ENCODE assay signal across 8 mouse cellular contexts in genomic region chr11:94990749-94991577, GRCm38 (mm10). TPM values are rescaled to one million over a fixed set of nuclear protein-coding genes. Genes with fewer than 3 reads are reported as not detected.
DNase-seq lines count a peak whose midpoint lies in the region; ATAC-seq and TF ChIP-seq lines count a peak whose summit lies in the region.

Gene Ppp1r9b, plus strand, starts transcription at chr11:94991035.

- H3K27ac ChIP-seq in embryonic facial prominence, embryonic 14.5 days (replicated peaks; ENCODE audit: low read depth, low read length), result peak within 1 kb of the TSS; percentile 94
- peak within 1 kb of the TSS; percentile 97 for H3K27ac ChIP-seq in heart, adult 2 months
- peak within 1 kb of the TSS; percentile 94 for H3K27ac ChIP-seq in limb, embryonic 15.5 days
- H3K27ac ChIP-seq in midbrain, postnatal 0 days (ENCODE audit: low read depth, low read length), result peak within 1 kb of the TSS; percentile 93

- peak within 1 kb of the TSS; percentile 92 for H3K9ac ChIP-seq in embryonic facial prominence, embryonic 14.5 days (ENCODE audit: low read depth, low read length)
- peak within 1 kb of the TSS; percentile 88 for H3K9ac ChIP-seq in heart, adult 2 months (ENCODE audit: low read depth, low read length)
- H3K9ac ChIP-seq in limb, embryonic 15.5 days, result peak within 1 kb of the TSS; percentile 82
- peak within 1 kb of the TSS; percentile 91 for H3K9ac ChIP-seq in midbrain, postnatal 0 days (replicated peaks; ENCODE audit: low read length, poor library complexity, severe bottlenecking)

- peak within 1 kb of the TSS; percentile 91 for H3K4me3 ChIP-seq in embryonic facial prominence, embryonic 14.5 days (ENCODE audit: low read depth, low read length)
- peak within 1 kb of the TSS; percentile 96 for H3K4me3 ChIP-seq in heart, adult 2 months
- peak within 1 kb of the TSS; percentile 84 for H3K4me3 ChIP-seq in limb, embryonic 15.5 days
- H3K4me3 ChIP-seq in midbrain, postnatal 0 days (ENCODE audit: low read depth, low read length), result peak within 1 kb of the TSS; percentile 94

- intact Hi-C loops in heart, adult 2 months (cut with DNase I), result no loop called here

- H3K4me1 ChIP-seq in embryonic facial prominence, embryonic 14.5 days (ENCODE audit: control insufficient read depth, insufficient read depth, low read length), result peaks cover 55% of the 10 kb centered on the region
- H3K4me1 ChIP-seq in heart, adult 2 months (ENCODE audit: control insufficient read depth, insufficient read depth, low read length), result peaks cover 24% of the 10 kb centered on the region
- H3K4me1 ChIP-seq in limb, embryonic 15.5 days, result peaks cover 77% of the 10 kb centered on the region
- H3K4me1 ChIP-seq in midbrain, postnatal 0 days (ENCODE audit: insufficient read depth, low read length), result peaks cover 42% of the 10 kb centered on the region

- DNase-seq in A20 (ENCODE audit: low read depth, low spot score), result peak; percentile 94
- peak; percentile 81 to 89 for DNase-seq in adrenal gland, postnatal 4 days (ENCODE audit: low spot score in 2 of 2)
- DNase-seq in embryonic facial prominence, embryonic 14.5 days (ENCODE audit: low spot score), result peak; percentile 94
- DNase-seq in heart, adult 2 months, result peak; percentile 96
- DNase-seq in kidney, adult 8-10 months, result peak; percentile 91 to 92
- peak; percentile 94 for DNase-seq in midbrain, postnatal 0 days (ENCODE audit: low spot score)
- peak; percentile 93 to 95 for DNase-seq in spleen, postnatal 10 days (ENCODE audit: low spot score in 2 of 2)

- TF ChIP-seq CTCF in heart, adult 2 months (IDR thresholded peaks at IDR 0.05), result peak; percentile 81
- peak; percentile 72 for TF ChIP-seq CTCF in midbrain, postnatal 0 days (IDR thresholded peaks at IDR 0.05)

- TF ChIP-seq EP300 in heart, adult 2 months (IDR thresholded peaks at IDR 0.05; ENCODE audit: insufficient read depth, low read depth, low read length), result no peak; the same call in 1 of the 2 replicates

- H3K79me2 ChIP-seq in heart, adult 2 months (replicated peaks; ENCODE audit: control insufficient read depth, insufficient read depth, low read length), result peaks cover 7% of the 10 kb centered on the region

- no peaks in the 10 kb centered on the region for H3K36me3 ChIP-seq in embryonic facial prominence, embryonic 14.5 days (ENCODE audit: control insufficient read depth, insufficient read depth, low read length)
- no peaks in the 10 kb centered on the region for H3K36me3 ChIP-seq in heart, adult 2 months (ENCODE audit: control insufficient read depth, insufficient read depth, low read length)
- 0 out of 2 replicates have a peak, but pooled peaks cover 5% of the 10 kb centered on the region for H3K36me3 ChIP-seq in limb, embryonic 15.5 days
- no peaks in the 10 kb centered on the region; the same call in 1 of the 2 replicates for H3K36me3 ChIP-seq in midbrain, postnatal 0 days (ENCODE audit: insufficient read depth, low read length)

- peak within 1 kb of the TSS; percentile 96 for H3K4me2 ChIP-seq in embryonic facial prominence, embryonic 14.5 days (ENCODE audit: low read depth, low read length)
- peak within 1 kb of the TSS; percentile 93 for H3K4me2 ChIP-seq in limb, embryonic 15.5 days
- peak within 1 kb of the TSS; percentile 98 for H3K4me2 ChIP-seq in midbrain, postnatal 0 days (ENCODE audit: low read depth, low read length, poor library complexity, severe bottlenecking)

- TF ChIP-seq POLR2A in heart, adult 2 months (IDR thresholded peaks at IDR 0.05; ENCODE audit: insufficient read depth, low read depth, low read length), result peak; percentile 87

- peak; percentile 89 for ATAC-seq in embryonic facial prominence, embryonic 14.5 days (ENCODE audit: low read depth)
- peak; percentile 81 for ATAC-seq in limb, embryonic 15.5 days (ENCODE audit: insufficient number of reproducible peaks, low FRiP score, low TSS enrichment, low read depth)
- peak; percentile 81 for ATAC-seq in midbrain, postnatal 0 days (ENCODE audit: low FRiP score)

- under 1% methylated on average over 31 of the region's 69 CpGs for WGBS in embryonic facial prominence, embryonic 14.5 days
- 1% methylated on average over 54 of the region's 69 CpGs for WGBS in heart, adult 2 months
- WGBS in limb, embryonic 15.5 days, result under 1% methylated on average over 59 of the region's 69 CpGs
- under 1% methylated on average over 61 of the region's 69 CpGs for WGBS in midbrain, postnatal 0 days

- no peaks in the 10 kb centered on the region for H3K9me3 ChIP-seq in embryonic facial prominence, embryonic 14.5 days (ENCODE audit: control insufficient read depth, low read length)
- no peaks in the 10 kb centered on the region for H3K9me3 ChIP-seq in limb, embryonic 15.5 days
- H3K9me3 ChIP-seq in midbrain, postnatal 0 days (ENCODE audit: low read length), result no peaks in the 10 kb centered on the region

- no peaks in the 10 kb centered on the region for H3K27me3 ChIP-seq in embryonic facial prominence, embryonic 14.5 days (replicated peaks; ENCODE audit: control insufficient read depth, insufficient read depth, low read length)
- H3K27me3 ChIP-seq in heart, adult 2 months (ENCODE audit: control insufficient read depth, insufficient read depth, low read length), result no peaks in the 10 kb centered on the region
- no peaks in the 10 kb centered on the region for H3K27me3 ChIP-seq in limb, embryonic 15.5 days
- no peaks in the 10 kb centered on the region for H3K27me3 ChIP-seq in midbrain, postnatal 0 days (ENCODE audit: insufficient read depth, low read length)

RNA-seq across cellular contexts. Expression of gene Ppp1r9b, which starts in this region (rescaled TPM):
- total RNA-seq in adrenal gland, postnatal 4 days (2021), result 100 to 1,000 TPM; 108 to 113 TPM
- polyA plus RNA-seq in embryonic facial prominence, embryonic 14.5 days (2014; fragmentation: Nextera tagmentation; extraction: Ambion mirVana), result 16.0 and 16.1 TPM in 2 replicates
- total RNA-seq in heart, adult 2 months (2021), result 10 to 100 TPM; 49.3 to 52.0 TPM
- polyA plus RNA-seq in heart, adult 2 months (2012; rRNA removed), result 22.3 and 23.8 TPM in 2 replicates
- polyA plus RNA-seq in limb, embryonic 15.5 days (2015; fragmentation: Nextera tagmentation; extraction: Ambion mirVana), result 9.7 and 9.9 TPM in 2 replicates
- 179 and 217 TPM in 2 replicates for total RNA-seq in midbrain, postnatal 0 days (2014; rRNA removed)
- 18.2 and 20.4 TPM in 2 replicates for polyA plus RNA-seq in midbrain, postnatal 0 days (2015; fragmentation: Nextera tagmentation; extraction: Ambion mirVana)

Comparison
In these comparisons a context has a peak if more than half of its experiments do, and no peak if none do; other contexts are left out.
1. Peak in every context shown above with its lines: DNase-seq, ATAC-seq, H3K4me3 ChIP-seq and H3K27ac ChIP-seq.